Mouse (Mus musculus) frontal cortex, postnatal 36 days (tissue): Measurements from ENCODE around the gene Aunip.

Source experiments
- DNase-seq, 2 experiments: peaks; one replicate each; pipeline ENCODE4 v3.0.0; 2022; ENCODE audit warnings: low spot score in 2 of 2

The Aunip gene

GRCm38 (mm10) chr4:134510845-134511411, at the start of gene Aunip:
TSS of gene Aunip (plus strand) at chr4:134510999.
- peak; percentile 76 to 78 for DNase-seq

DNA sequence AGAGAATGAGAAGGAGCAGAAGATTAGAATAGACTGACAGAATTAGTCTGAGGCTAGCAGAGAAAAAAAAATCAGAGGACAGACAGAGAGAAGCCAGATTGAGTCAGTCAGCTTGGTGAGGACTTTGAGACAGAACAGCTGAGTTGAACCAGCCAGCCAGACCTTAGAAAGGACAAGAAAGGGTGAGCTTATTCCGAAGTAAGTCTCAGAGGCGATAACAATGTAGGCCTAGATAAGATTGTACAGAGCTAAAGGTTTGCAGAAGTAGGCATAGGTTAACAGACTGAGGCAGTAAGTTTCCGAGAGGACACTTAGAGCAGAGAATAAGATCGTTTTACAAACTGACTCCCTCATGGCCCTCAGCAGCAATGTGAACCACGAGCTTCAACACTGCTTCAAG, 49.5 kb upstream of the Aunip start:
- DNase-seq = no peak

DNA sequence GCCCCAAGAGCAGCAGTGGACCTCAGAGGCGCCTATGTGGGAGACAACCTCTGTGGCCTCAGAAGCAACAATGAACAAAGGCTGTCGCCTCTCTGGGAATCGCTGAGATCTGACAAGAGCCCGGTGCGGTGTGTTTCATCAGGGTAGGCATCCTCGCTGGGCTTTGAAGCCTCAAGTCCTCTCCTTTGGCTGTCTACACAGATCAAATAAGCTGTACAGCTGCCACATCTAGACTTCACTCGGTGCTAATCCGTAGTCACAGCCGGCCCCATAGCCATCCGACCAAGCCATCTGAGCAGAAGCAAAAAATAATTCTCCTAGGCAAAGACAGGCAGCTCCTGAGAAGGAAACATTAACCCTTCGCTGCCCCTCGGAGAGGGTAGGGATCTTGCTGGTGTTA, 45.0 kb upstream of the Aunip start:
- DNase-seq = no peak

DNA sequence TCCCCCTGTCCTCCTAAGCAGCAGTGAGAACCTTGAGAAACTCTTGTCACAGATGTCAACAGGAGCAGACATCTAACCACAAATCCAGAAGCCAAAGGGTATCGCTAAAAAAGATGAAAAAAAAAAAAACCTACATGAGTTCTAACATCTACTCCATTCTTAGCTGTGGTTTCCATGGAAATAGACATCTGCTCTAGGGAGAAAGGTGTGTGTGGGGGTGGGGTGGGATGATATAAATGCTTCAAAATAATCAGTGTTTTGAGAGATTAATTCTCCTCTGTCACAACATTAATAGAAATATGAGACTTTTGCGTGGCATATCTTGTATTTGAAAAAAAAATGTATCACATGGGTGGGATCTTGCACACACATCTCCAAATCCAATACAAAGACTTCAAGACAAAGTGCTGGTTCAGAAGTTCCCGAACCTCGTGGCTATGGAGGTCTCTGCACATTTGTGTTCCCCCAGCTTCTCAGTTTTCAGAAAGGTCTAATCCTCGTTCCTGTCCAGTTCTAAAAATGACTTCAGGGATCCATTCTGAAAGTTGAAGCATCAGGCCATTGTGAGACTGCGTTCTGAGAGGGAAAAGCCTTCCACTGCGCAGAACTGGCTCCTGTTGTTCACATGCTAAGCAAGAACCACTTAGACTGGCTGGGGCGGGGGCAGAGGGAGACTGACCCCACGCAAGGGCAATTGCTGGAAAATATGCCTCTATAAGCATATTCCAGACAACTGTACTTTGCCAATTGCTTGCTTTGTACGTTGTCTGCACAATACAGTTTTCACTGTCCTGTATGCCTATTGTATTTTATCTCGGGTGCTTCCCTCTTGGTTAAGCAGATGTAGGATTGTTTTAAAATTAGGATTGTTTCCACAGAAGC, 44.2 kb upstream of the Aunip start:
- DNase-seq = no peak

GRCm38 (mm10) chr4:134467435-134468214, 43.2 kb upstream of the Aunip start:
- DNase-seq = no peak

- DNase-seq = peak; percentile 92 to 95
Observed at GRCm38 (mm10) chr4:134468215-134468575, 42.6 kb upstream of the Aunip start, which contains the start of gene Stmn1. TSS of gene Stmn1 (plus strand) at chr4:134468320.

- peak; percentile 89 to 92 for DNase-seq
Observed at GRCm38 (mm10) chr4:134468578-134469266, 42.1 kb upstream of the Aunip start.

DNA sequence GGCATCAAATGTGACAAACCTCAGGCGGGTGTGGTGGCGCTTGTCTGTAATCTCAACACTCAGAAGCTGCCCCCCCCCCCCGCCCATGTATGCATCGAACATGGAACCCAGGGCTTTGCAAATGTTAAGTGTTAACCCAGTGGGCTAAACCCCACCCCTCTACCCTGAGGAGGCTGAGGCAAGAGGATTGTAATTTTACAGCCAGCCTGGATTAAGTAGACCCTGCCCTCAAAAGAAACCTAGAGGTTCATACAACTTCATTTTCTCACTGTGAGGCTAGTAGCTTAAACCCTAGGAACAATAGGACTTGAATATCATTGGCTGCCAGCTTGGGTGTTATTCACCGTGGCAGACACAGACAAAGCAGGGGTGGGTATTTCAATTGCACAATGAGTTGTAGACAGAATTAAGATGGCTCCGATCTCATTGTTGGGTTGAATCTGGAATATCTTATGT, 41.4 kb upstream of the Aunip start:
- no peak for DNase-seq

GRCm38 (mm10) chr4:134469985-134470384, 40.8 kb upstream of the Aunip start:
- DNase-seq = no peak

GRCm38 (mm10) chr4:134471469-134471868, 39.3 kb upstream of the Aunip start:
- no peak for DNase-seq

DNA sequence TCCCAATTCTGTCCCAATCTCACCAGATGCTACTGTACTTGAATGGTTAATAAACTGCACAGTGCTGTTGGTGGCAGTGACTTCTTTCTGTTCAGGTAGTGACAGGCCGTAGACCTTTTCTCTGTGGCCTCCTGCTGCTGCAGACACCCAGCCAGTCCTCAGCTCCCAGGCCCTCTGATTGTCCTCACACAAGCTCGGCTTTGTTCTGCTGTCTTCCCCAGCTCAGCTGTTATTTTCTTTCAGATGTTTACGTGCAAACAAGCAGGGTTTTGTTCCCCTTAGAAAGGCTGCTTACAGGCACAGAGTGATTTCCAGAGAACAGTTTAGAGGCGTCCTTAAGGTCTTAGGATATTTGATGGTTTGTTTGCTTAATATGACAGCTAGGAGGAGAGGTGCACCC, 37.0 kb upstream of the Aunip start:
- no peak for DNase-seq

DNA sequence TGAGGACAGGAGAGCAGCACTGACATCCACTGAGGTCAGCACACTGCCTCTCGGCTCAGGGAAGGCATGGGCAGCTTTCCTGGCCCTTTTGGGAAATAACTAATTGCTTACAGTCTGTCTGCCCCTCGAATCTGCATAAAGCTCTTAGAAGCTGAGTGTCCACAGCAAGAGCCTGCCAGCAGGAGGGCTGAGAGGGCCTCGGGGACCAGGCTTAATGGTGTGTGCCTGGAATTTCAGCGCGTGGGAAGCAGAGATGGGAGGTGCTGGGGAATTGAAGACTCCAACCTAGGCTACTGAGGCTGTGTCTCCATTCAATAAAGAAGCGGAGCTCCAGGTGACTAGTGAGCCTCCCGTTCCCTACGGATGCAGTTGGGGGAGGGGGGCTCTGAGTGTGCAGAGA, 36.6 kb upstream of the Aunip start:
- DNase-seq = no peak

DNA sequence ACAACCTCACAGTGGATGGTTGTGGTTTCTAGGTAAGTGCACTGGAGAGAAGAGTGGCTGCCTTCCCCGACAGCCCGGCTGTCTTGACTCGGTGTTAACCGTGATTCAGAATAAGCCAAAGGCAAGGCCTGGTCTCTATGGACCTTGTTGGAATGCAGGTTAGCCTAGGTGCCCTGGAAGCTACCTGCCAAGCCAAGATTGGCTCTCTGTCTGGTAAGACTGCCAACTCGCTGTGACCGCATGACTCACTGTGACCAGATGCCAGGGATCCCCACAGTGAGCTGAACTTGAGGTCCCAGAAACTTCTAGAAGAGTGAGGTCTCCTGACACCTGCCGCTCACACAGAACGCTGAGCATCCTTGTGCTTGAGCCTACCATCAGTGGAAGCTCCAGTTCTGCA, 33.9 kb upstream of the Aunip start:
- no peak for DNase-seq

DNA sequence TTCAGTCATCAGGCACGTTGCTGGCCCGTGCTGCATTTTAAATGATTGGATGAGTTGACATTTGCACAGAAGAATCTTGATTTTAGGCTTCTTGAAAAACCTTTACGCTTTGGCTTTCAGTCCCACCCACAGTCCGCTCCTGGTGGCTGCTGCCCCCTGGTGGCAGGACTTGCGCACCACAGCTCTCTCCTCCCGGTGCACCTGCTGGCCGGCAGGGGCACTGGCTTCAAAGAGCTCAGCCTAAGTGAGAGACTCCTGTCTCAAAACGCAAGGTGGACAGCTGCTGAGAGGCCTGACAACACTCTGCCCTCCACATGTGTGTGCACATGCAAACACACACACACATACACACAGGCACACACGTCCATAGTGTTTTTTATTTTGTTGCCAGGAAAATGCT, 32.8 kb upstream of the Aunip start:
- peak; percentile 94 to 97 for DNase-seq

GRCm38 (mm10) chr4:134479839-134480238, 31.0 kb upstream of the Aunip start:
- DNase-seq = no peak

GRCm38 (mm10) chr4:134480864-134481263, 29.9 kb upstream of the Aunip start:
- peak; percentile 72 to 81 for DNase-seq

DNA sequence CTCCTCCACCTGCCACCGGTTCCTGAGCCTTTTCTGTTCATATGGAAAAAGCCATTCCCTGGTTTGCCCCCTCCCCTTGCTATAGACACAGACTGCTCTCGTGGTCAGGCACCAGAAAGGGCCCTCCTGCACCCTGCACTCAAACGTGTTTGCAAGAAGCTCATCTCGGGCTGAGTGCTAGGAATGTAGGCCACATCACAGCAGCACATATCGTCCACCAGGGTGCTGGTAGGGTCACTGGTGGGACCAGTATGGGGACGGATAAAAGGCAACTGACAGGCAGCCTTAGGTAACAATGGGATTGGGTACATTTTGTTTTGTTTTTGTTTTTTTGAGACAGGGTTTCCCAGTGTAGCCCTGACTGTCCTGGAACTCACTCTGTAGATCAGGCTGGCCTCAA, 29.5 kb upstream of the Aunip start:
- DNase-seq = no peak

- DNase-seq = no peak
Observed at GRCm38 (mm10) chr4:134482442-134482841, 28.4 kb upstream of the Aunip start.

GRCm38 (mm10) chr4:134483078-134483688, 27.6 kb upstream of the Aunip start:
- no peak for DNase-seq

DNA sequence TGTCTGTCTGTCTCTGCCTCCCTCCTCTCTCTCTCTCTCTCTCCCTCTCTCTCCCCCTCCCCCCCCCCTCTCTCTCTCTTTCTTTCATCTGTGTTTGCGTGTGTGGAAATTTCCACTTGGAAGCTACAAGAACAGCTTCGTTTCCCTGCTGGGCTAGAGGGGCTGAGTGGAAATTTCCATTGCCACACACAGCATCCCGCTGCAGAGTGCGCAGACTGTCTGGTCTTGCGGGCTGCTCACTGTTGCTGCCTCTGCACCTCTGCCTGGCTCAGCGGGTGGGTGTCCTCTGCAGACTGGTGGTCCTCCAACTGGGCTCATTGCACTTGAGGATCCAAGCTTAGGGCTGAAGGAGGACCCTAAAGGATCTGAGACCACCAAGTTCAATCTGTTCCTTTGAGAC, 27.1 kb upstream of the Aunip start:
- peak; percentile 56 to 67 for DNase-seq

DNA sequence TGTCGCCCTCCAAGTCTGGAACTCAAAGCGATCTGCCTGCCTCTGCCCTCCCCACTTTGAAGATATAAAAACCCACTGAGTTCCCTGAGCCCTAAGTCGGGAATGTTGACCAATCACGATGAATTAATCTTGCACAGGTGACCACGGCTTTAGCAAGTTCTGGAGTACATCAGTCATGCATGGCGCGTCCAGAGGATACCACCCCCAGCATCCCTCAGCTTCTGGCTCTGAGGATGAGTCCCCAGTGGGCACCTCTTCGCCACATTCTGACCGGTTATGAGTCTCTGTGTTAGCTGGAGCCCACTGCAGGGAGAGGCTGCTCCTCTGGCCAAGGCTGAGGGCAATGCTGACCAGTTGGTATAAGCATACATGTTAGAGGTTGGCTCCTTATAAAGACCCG, 26.6 kb upstream of the Aunip start:
- DNase-seq = no peak
